Mouse (Mus musculus) midbrain, embryonic 10.5 days (tissue): ENCODE measurements at regions not wholly inside any gene's neighbourhood (a gene's known extent, or its start where the extent isn't known, plus 50 kb on each side); places are given as distances from the start of the nearest gene placed in this dataset.
A peak's percentile ranks its signal among the peaks of the same experiment; 100 is the strongest.

Source experiments
- DNase-seq: peaks from one replicate; pipeline ENCODE4 v3.0.0-alpha.2; 2017; ENCODE audit warnings: low spot score
- H3K27ac ChIP-seq: fragments of 300-500 bp; sonication (generic); replicated peaks from 2 replicates; pipeline ENCODE4 v1.5.1; 2016; ENCODE audit warnings: mild to moderate bottlenecking
- H3K27me3 ChIP-seq: fragments of 300-500 bp; sonication (generic); 2 replicates; pipeline ENCODE4 v1.6.1; 2016; ENCODE audit warnings: low read depth, mild to moderate bottlenecking; ENCODE audit not compliant: poor library complexity, severe bottlenecking
- H3K36me3 ChIP-seq: fragments of 300-500 bp; sonication (generic); 2 replicates; pipeline ENCODE4 v1.6.1; 2016; ENCODE audit warnings: mild to moderate bottlenecking, moderate library complexity
- H3K4me1 ChIP-seq: fragments of 300-500 bp; sonication (generic); 2 replicates; pipeline ENCODE4 v1.6.1; 2016
- H3K4me3 ChIP-seq: fragments of 300-500 bp; sonication (generic); 2 replicates; pipeline ENCODE4 v1.5.1; 2016; ENCODE audit warnings: mild to moderate bottlenecking, moderate library complexity
- H3K9me3 ChIP-seq: fragments of 300-500 bp; sonication (generic); replicated peaks from 2 replicates; pipeline ENCODE4 v1.6.1; 2016; ENCODE audit warnings: mild to moderate bottlenecking
- WGBS: fragments of 180-500 bp; shearing (Covaris S2); methylation state at CpG from one replicate; pipeline ENCODE4 v1.1.7; 2016; 5-methylcytosine and 5-hydroxymethylcytosine counted together

GRCm38 (mm10) chr6:106876690-106877089, 76.8 kb upstream of the Crbn start:
- Histone ChIP-seq H3K27me3 (no peaks in the 10 kb centered on the region), H3K9me3 (0 out of 2 replicates have a peak, but pooled peaks cover 8% of the 10 kb centered on the region), H3K36me3 (no peaks in the 10 kb centered on the region), H3K4me1 (no peaks in the 10 kb centered on the region), H3K4me3 (no peak overlapping the region), H3K27ac (no peak overlapping the region)
- WGBS: 82% methylated on average over 1 of the region's 1 CpGs
- DNase-seq: no peak

GRCm38 (mm10) chr6:106891879-106892638, 92.2 kb upstream of the Crbn start:
- H3K4me1 ChIP-seq: peaks cover 11% of the 10 kb centered on the region
- peak overlapping the region; percentile 52; the same call in 1 of the 2 replicates for H3K27ac ChIP-seq
- H3K27me3 ChIP-seq: no peaks in the 10 kb centered on the region
- H3K36me3 ChIP-seq: no peaks in the 10 kb centered on the region
- WGBS: 61% methylated on average over 4 of the region's 4 CpGs
- DNase-seq: peak; percentile 18
- H3K4me3 ChIP-seq: no peak overlapping the region
- H3K9me3 ChIP-seq: no peaks in the 10 kb centered on the region

- Histone ChIP-seq H3K27ac (peak overlapping the region; percentile 52; the same call in 1 of the 2 replicates), H3K9me3 (no peaks in the 10 kb centered on the region)
- WGBS: 68% methylated on average over 2 of the region's 2 CpGs
Measured at GRCm38 (mm10) chr6:106892639-106892934, 92.7 kb upstream of the Crbn start.

GRCm38 (mm10) chr6:106903953-106904683, 104.2 kb upstream of the Crbn start:
- Histone ChIP-seq H3K27me3 (no peaks in the 10 kb centered on the region), H3K9me3 (no peaks in the 10 kb centered on the region), H3K4me1 (no peaks in the 10 kb centered on the region), H3K27ac (no peak overlapping the region), H3K36me3 (no peaks in the 10 kb centered on the region), H3K4me3 (no peak overlapping the region)
- WGBS: 91% methylated on average over 8 of the region's 8 CpGs
- DNase-seq: no peak

More at GRCm38 (mm10) chr6:106892639-106892934, 92.7 kb upstream of the Crbn start:
- Histone ChIP-seq H3K27me3 (no peaks in the 10 kb centered on the region), H3K36me3 (no peaks in the 10 kb centered on the region), H3K4me1 (peaks cover 11% of the 10 kb centered on the region), H3K4me3 (no peak overlapping the region)
- no peak for DNase-seq

- no peaks in the 10 kb centered on the region for H3K4me1 ChIP-seq
- no peaks in the 10 kb centered on the region for H3K27me3 ChIP-seq
- H3K27ac ChIP-seq: no peak overlapping the region
- 89% methylated on average over 2 of the region's 2 CpGs for WGBS
- no peak for DNase-seq
- no peaks in the 10 kb centered on the region for H3K36me3 ChIP-seq
- H3K9me3 ChIP-seq: no peaks in the 10 kb centered on the region
- no peak overlapping the region for H3K4me3 ChIP-seq
Measured at GRCm38 (mm10) chr6:106915121-106915520, 115.2 kb upstream of the Crbn start.

GRCm38 (mm10) chr6:106916683-106917289, 116.9 kb upstream of the Crbn start:
- no peaks in the 10 kb centered on the region for H3K36me3 ChIP-seq
- H3K27me3 ChIP-seq: no peaks in the 10 kb centered on the region
- H3K27ac ChIP-seq: no peak overlapping the region
- H3K4me1 ChIP-seq: no peaks in the 10 kb centered on the region
- WGBS: 96% methylated on average over 3 of the region's 3 CpGs
- DNase-seq: no peak
- no peaks in the 10 kb centered on the region for H3K9me3 ChIP-seq
- no peak overlapping the region for H3K4me3 ChIP-seq

GRCm38 (mm10) chr6:106920951-106921350, 121.1 kb upstream of the Crbn start:
- Histone ChIP-seq H3K4me3 (no peak overlapping the region), H3K27ac (no peak overlapping the region), H3K4me1 (no peaks in the 10 kb centered on the region), H3K36me3 (no peaks in the 10 kb centered on the region), H3K27me3 (no peaks in the 10 kb centered on the region), H3K9me3 (no peaks in the 10 kb centered on the region)
- 71% methylated on average over 2 of the region's 2 CpGs for WGBS
- no peak for DNase-seq

GRCm38 (mm10) chr6:106925486-106925885, 125.6 kb upstream of the Crbn start:
- Histone ChIP-seq H3K4me1 (no peaks in the 10 kb centered on the region), H3K4me3 (no peak overlapping the region), H3K36me3 (no peaks in the 10 kb centered on the region), H3K27ac (no peak overlapping the region), H3K9me3 (no peaks in the 10 kb centered on the region), H3K27me3 (no peaks in the 10 kb centered on the region)
- WGBS: 83% methylated on average over 2 of the region's 2 CpGs
- DNase-seq: no peak

- 84% methylated on average over 6 of the region's 6 CpGs for WGBS
- Histone ChIP-seq H3K4me3 (no peak overlapping the region), H3K27me3 (no peaks in the 10 kb centered on the region), H3K9me3 (no peaks in the 10 kb centered on the region), H3K36me3 (no peaks in the 10 kb centered on the region), H3K27ac (no peak overlapping the region), H3K4me1 (no peaks in the 10 kb centered on the region)
- no peak for DNase-seq
Measured at GRCm38 (mm10) chr6:106933584-106933983, 133.7 kb upstream of the Crbn start.

- Histone ChIP-seq H3K4me3 (no peak overlapping the region), H3K27ac (no peak overlapping the region), H3K9me3 (no peaks in the 10 kb centered on the region), H3K27me3 (no peaks in the 10 kb centered on the region), H3K4me1 (no peaks in the 10 kb centered on the region), H3K36me3 (no peaks in the 10 kb centered on the region)
- no peak for DNase-seq
- 78% methylated on average over 3 of the region's 3 CpGs for WGBS
Measured at GRCm38 (mm10) chr6:106946227-106946927, 146.5 kb upstream of the Crbn start.

- WGBS: 79% methylated on average over 4 of the region's 4 CpGs
- no peaks in the 10 kb centered on the region for H3K36me3 ChIP-seq
- H3K27me3 ChIP-seq: no peaks in the 10 kb centered on the region
- H3K4me3 ChIP-seq: no peak overlapping the region
- no peaks in the 10 kb centered on the region for H3K9me3 ChIP-seq
- no peaks in the 10 kb centered on the region for H3K4me1 ChIP-seq
- DNase-seq: no peak
- no peak overlapping the region for H3K27ac ChIP-seq
Measured at GRCm38 (mm10) chr6:106950909-106951308, 151.0 kb upstream of the Crbn start.

- Histone ChIP-seq H3K27me3 (no peaks in the 10 kb centered on the region), H3K4me1 (no peaks in the 10 kb centered on the region), H3K4me3 (no peak overlapping the region), H3K27ac (no peak overlapping the region), H3K36me3 (no peaks in the 10 kb centered on the region), H3K9me3 (no peaks in the 10 kb centered on the region)
- no peak for DNase-seq
- 86% methylated on average over 2 of the region's 2 CpGs for WGBS
Measured at GRCm38 (mm10) chr6:106961320-106961719, 161.4 kb upstream of the Crbn start.
